Mouse (Mus musculus) hindbrain, embryonic 12.5 days (tissue): ENCODE measurements around the gene Ndrg2. TPM values are rescaled to one million over a fixed set of nuclear protein-coding genes. Genes with fewer than 3 reads are reported as not detected.
A peak's percentile ranks its signal among the peaks of the same experiment; 100 is the strongest.
"Not testable (repeated sequence)": the region's sequence is repeated elsewhere in the genome, so short reads cannot be mapped to it uniquely, and the experiment has no call there.

Experiments used
- ATAC-seq: fragments of 200-750 bp; cut with Nextera tagmentation; 2 replicates; pipeline ENCODE4 v1.8.0; 2017; ENCODE audit warnings: moderate TSS enrichment; ENCODE audit not compliant: low FRiP score
- H3K27ac ChIP-seq: fragments of 300-500 bp; sonication (generic); 2 replicates; pipeline ENCODE4 v1.5.1; 2016; ENCODE audit warnings: mild to moderate bottlenecking
- H3K27me3 ChIP-seq: fragments of 300-500 bp; sonication (generic); 2 replicates; pipeline ENCODE4 v1.6.1; 2016; ENCODE audit warnings: mild to moderate bottlenecking
- H3K36me3 ChIP-seq: fragments of 300-500 bp; sonication (generic); 2 replicates; pipeline ENCODE4 v1.6.1; 2016; ENCODE audit warnings: mild to moderate bottlenecking
- H3K4me1 ChIP-seq: fragments of 300-500 bp; sonication (generic); 2 replicates; pipeline ENCODE4 v1.6.1; 2016
- H3K4me2 ChIP-seq: fragments of 300-500 bp; sonication (generic); replicated peaks from 2 replicates; pipeline ENCODE4 v1.6.1; 2016; ENCODE audit warnings: mild to moderate bottlenecking
- H3K4me3 ChIP-seq: fragments of 300-500 bp; sonication (generic); 2 replicates; pipeline ENCODE4 v1.5.1; 2016; ENCODE audit warnings: mild to moderate bottlenecking
- H3K9ac ChIP-seq: fragments of 300-500 bp; sonication (generic); 2 replicates; pipeline ENCODE4 v1.6.1; 2016; ENCODE audit warnings: mild to moderate bottlenecking, moderate library complexity
- H3K9me3 ChIP-seq: fragments of 300-500 bp; sonication (generic); replicated peaks from 2 replicates; pipeline ENCODE4 v1.6.1; 2016; ENCODE audit warnings: mild to moderate bottlenecking
- WGBS: fragments of 180-500 bp; shearing (Covaris S2); methylation state at CpG from one replicate; pipeline ENCODE4 v1.1.7; 2016; 5-methylcytosine and 5-hydroxymethylcytosine counted together
- polyA plus RNA-seq: library from polyadenylated mRNA; unstranded; fragments of >200 nt; fragmentation: Nextera tagmentation; extraction: Ambion mirVana; gene quantifications from 2 replicates; pipeline ENCODE4 v1.2.1, GENCODE M21; 2016

Gene Ndrg2
- polyA plus RNA-seq, 1 experiment from 2014 or later: 39.1 TPM

- peaks cover 46% of the 10 kb centered on the region for H3K36me3 ChIP-seq
- H3K9me3 ChIP-seq: no peaks in the 10 kb centered on the region
- peak overlapping the region; percentile 61 for H3K4me3 ChIP-seq
- peaks cover 15% of the 10 kb centered on the region for H3K4me1 ChIP-seq
- no peak for ATAC-seq
- peak overlapping the region; percentile 82 for H3K4me2 ChIP-seq
- H3K27ac ChIP-seq: no peak overlapping the region
- no peaks in the 10 kb centered on the region for H3K27me3 ChIP-seq
- 60% methylated on average over 6 of the region's 6 CpGs for WGBS
- H3K9ac ChIP-seq: no peak overlapping the region
These were observed 27.9 kb downstream of the Ndrg2 start for GRCm38 (mm10) chr14:51886051-51886450.

GRCm38 (mm10) chr14:51884598-51885331 lies 29.2 kb downstream of the Ndrg2 start, which contains the start of gene Mettl17:
Mettl17 (plus strand) TSS chr14:51884842.
- peaks cover 33% of the 10 kb centered on the region for H3K36me3 ChIP-seq
- H3K9me3 ChIP-seq: no peaks in the 10 kb centered on the region
- peak within 1 kb of the TSS; percentile 82 for H3K4me2 ChIP-seq
- peak within 1 kb of the TSS; percentile 61 for H3K4me3 ChIP-seq
- H3K27ac ChIP-seq: peak within 1 kb of the TSS; percentile 85
- peak; percentile 99 for ATAC-seq
- peak within 1 kb of the TSS; percentile 74 for H3K9ac ChIP-seq
- no peaks in the 10 kb centered on the region for H3K27me3 ChIP-seq
- WGBS: under 1% methylated on average over 43 of the region's 43 CpGs
- H3K4me1 ChIP-seq: peaks cover 15% of the 10 kb centered on the region

GRCm38 (mm10) chr14:51884031-51884544 lies 29.9 kb downstream of the Ndrg2 start:
- ATAC-seq: peak; percentile 58
- no peaks in the 10 kb centered on the region for H3K27me3 ChIP-seq
- H3K27ac ChIP-seq: peak overlapping the region; percentile 85
- peak overlapping the region; percentile 60 for H3K9ac ChIP-seq
- peaks cover 15% of the 10 kb centered on the region for H3K4me1 ChIP-seq
- peak overlapping the region; percentile 82 for H3K4me2 ChIP-seq
- peak overlapping the region; percentile 61 for H3K4me3 ChIP-seq
- H3K9me3 ChIP-seq: no peaks in the 10 kb centered on the region
- 2% methylated on average over 11 of the region's 14 CpGs for WGBS
- peaks cover 26% of the 10 kb centered on the region for H3K36me3 ChIP-seq

- H3K9ac ChIP-seq: peak overlapping the region; percentile 60; the same call in 1 of the 2 replicates
These were observed 30.4 kb downstream of the Ndrg2 start for GRCm38 (mm10) chr14:51883527-51884030.

GRCm38 (mm10) chr14:51877517-51877916 lies 36.4 kb downstream of the Ndrg2 start:
- Histone ChIP-seq H3K27me3 (no peaks in the 10 kb centered on the region), H3K36me3 (no peaks in the 10 kb centered on the region), H3K4me3 (no peak overlapping the region), H3K9me3 (no peaks in the 10 kb centered on the region), H3K27ac (no peak overlapping the region), H3K4me2 (no peak overlapping the region), H3K4me1 (no peaks in the 10 kb centered on the region), H3K9ac (no peak overlapping the region)
- no peak for ATAC-seq
- 83% methylated on average over 3 of the region's 3 CpGs for WGBS

More at GRCm38 (mm10) chr14:51883527-51884030, 30.4 kb downstream of the Ndrg2 start:
- Histone ChIP-seq H3K4me1 (peaks cover 15% of the 10 kb centered on the region), H3K4me2 (peak overlapping the region; percentile 82), H3K27me3 (no peaks in the 10 kb centered on the region), H3K9me3 (no peaks in the 10 kb centered on the region), H3K36me3 (peaks cover 21% of the 10 kb centered on the region), H3K4me3 (peak overlapping the region; percentile 61), H3K27ac (peak overlapping the region; percentile 85; the same call in 1 of the 2 replicates)
- peak; percentile 39 for ATAC-seq
- 2% methylated on average over 4 of the region's 4 CpGs for WGBS

GRCm38 (mm10) chr14:51871741-51872140 lies 42.2 kb downstream of the Ndrg2 start:
- WGBS: 82% methylated on average over 9 of the region's 9 CpGs

GRCm38 (mm10) chr14:51870756-51871155 lies 43.2 kb downstream of the Ndrg2 start:
- Histone ChIP-seq H3K27me3 (no peaks in the 10 kb centered on the region), H3K4me3 (no peak overlapping the region), H3K9me3 (no peaks in the 10 kb centered on the region), H3K9ac (no peak overlapping the region), H3K27ac (no peak overlapping the region), H3K4me1 (no peaks in the 10 kb centered on the region), H3K4me2 (no peak overlapping the region), H3K36me3 (no peaks in the 10 kb centered on the region)
- 79% methylated on average over 2 of the region's 2 CpGs for WGBS
- no peak for ATAC-seq

More at GRCm38 (mm10) chr14:51871741-51872140, 42.2 kb downstream of the Ndrg2 start:
- Histone ChIP-seq H3K27me3 (no peaks in the 10 kb centered on the region), H3K27ac (no peak overlapping the region), H3K4me1 (no peaks in the 10 kb centered on the region), H3K9ac (no peak overlapping the region), H3K4me3 (no peak overlapping the region), H3K36me3 (no peaks in the 10 kb centered on the region), H3K4me2 (no peak overlapping the region), H3K9me3 (no peaks in the 10 kb centered on the region)
- ATAC-seq: no peak

GRCm38 (mm10) chr14:51863603-51864002 lies 50.4 kb downstream of the Ndrg2 start:
- not testable (repeated sequence) for ATAC-seq, H3K9me3 ChIP-seq, H3K4me1 ChIP-seq, H3K27ac ChIP-seq, H3K9ac ChIP-seq, H3K36me3 ChIP-seq, H3K4me3 ChIP-seq, H3K27me3 ChIP-seq, H3K4me2 ChIP-seq
- WGBS: 12% methylated on average over 1 of the region's 1 CpGs

GRCm38 (mm10) chr14:51855280-51855679 lies 58.7 kb downstream of the Ndrg2 start:
- not testable (repeated sequence) for H3K27ac ChIP-seq, H3K27me3 ChIP-seq, H3K9ac ChIP-seq, H3K4me1 ChIP-seq, H3K36me3 ChIP-seq, H3K4me3 ChIP-seq, ATAC-seq, H3K9me3 ChIP-seq, H3K4me2 ChIP-seq
- WGBS: 85% methylated on average over 7 of the region's 7 CpGs

Other genes starting within 250 kb of the Ndrg2 start
- gene Gm17079, start 218.7 kb downstream of the Ndrg2 start, polyA plus RNA-seq: not detected in 2 replicates
- not detected in 2 replicates for gene Gm5800, start 197.0 kb downstream of the Ndrg2 start, polyA plus RNA-seq
- gene Ang4, start 140.6 kb downstream of the Ndrg2 start, polyA plus RNA-seq: not detected in 2 replicates
- gene AY358078, start 114.1 kb downstream of the Ndrg2 start, polyA plus RNA-seq: not detected in 2 replicates
- gene Ear6, start 60.5 kb downstream of the Ndrg2 start, polyA plus RNA-seq: not detected in 2 replicates
- 61.8 and 62.9 TPM in 2 replicates for gene Mettl17, start 29.3 kb downstream of the Ndrg2 start, polyA plus RNA-seq
- 0.89 and 1.4 TPM in 2 replicates for gene Slc39a2, start 21.3 kb downstream of the Ndrg2 start, polyA plus RNA-seq
- gene Tppp2, start 4.3 kb upstream of the Ndrg2 start, polyA plus RNA-seq: not detected in 2 replicates
- gene Rnase13, start 8.6 kb upstream of the Ndrg2 start, polyA plus RNA-seq: not detected in 2 replicates
- gene Arhgef40, start 70.6 kb upstream of the Ndrg2 start, polyA plus RNA-seq: 126 and 133 TPM in 2 replicates
- gene Tmem253, start 101.5 kb upstream of the Ndrg2 start, polyA plus RNA-seq: 0.59 and 1.6 TPM in 2 replicates
- 64.4 and 71.7 TPM in 2 replicates for gene Zfp219, start 106.6 kb upstream of the Ndrg2 start, polyA plus RNA-seq
- not detected in 2 replicates for gene Olfr221, start 128.3 kb upstream of the Ndrg2 start, polyA plus RNA-seq
- gene Hnrnpc, start 189.9 kb upstream of the Ndrg2 start, polyA plus RNA-seq: 726 and 727 TPM in 2 replicates
- 53.6 and 58.4 TPM in 2 replicates for gene Rpgrip1, start 196.5 kb upstream of the Ndrg2 start, polyA plus RNA-seq